Mouse (Mus musculus): Measurements from ENCODE around the gene Fat2. TPM values are rescaled to one million over a fixed set of nuclear protein-coding genes. Genes with fewer than 3 reads are reported as not detected.

The Fat2 gene
- not detected in 2 replicates for polyA plus RNA-seq (2015; fragmentation: Nextera tagmentation; extraction: Ambion mirVana)

- no peak within 1 kb of the TSS for H3K4me2 ChIP-seq (ENCODE audit: low read depth, low read length)
- no peak within 1 kb of the TSS for H3K27ac ChIP-seq (ENCODE audit: low read depth)
- no peaks in the 10 kb centered on the region for H3K27me3 ChIP-seq (ENCODE audit: insufficient read depth, low read length)
- no peak within 1 kb of the TSS for H3K9ac ChIP-seq (replicated peaks)
- H3K36me3 ChIP-seq (replicated peaks; ENCODE audit: insufficient read depth, low read length): no peaks in the 10 kb centered on the region
- TF ChIP-seq EP300 (IDR thresholded peaks at IDR 0.05; ENCODE audit: low read depth): no peak
- no peak for TF ChIP-seq CTCF (IDR thresholded peaks at IDR 0.05; ENCODE audit: low read depth)
- no peaks in the 10 kb centered on the region for H3K9me3 ChIP-seq (ENCODE audit: low read length)
- no peak for ATAC-seq
- no peak within 1 kb of the TSS for H3K4me3 ChIP-seq (ENCODE audit: low read depth, low read length)
- no peaks in the 10 kb centered on the region; the same call in 1 of the 2 replicates for H3K4me1 ChIP-seq (ENCODE audit: insufficient read depth)
- 47% methylated on average over 13 of the region's 13 CpGs for WGBS (ENCODE audit: insufficient replicate concordance)
- DNase-seq: no peak
Measured at GRCm38 (mm10) chr11:55336101-55336891, at the start of gene Fat2. Fat2 (minus strand) TSS chr11:55336564.

GRCm38 (mm10) chr11:55383463-55384045 is 47.2 kb upstream of the Fat2 start:
- H3K4me3 ChIP-seq (ENCODE audit: low read depth, low read length): no peak overlapping the region
- H3K27ac ChIP-seq (ENCODE audit: low read depth): no peak overlapping the region
- H3K4me1 ChIP-seq (ENCODE audit: insufficient read depth): no peaks in the 10 kb centered on the region
- WGBS (ENCODE audit: insufficient replicate concordance): 54% methylated on average over 6 of the region's 6 CpGs
- H3K27me3 ChIP-seq (ENCODE audit: insufficient read depth, low read length): peaks cover 7% of the 10 kb centered on the region; the same call in 1 of the 2 replicates
- no peak overlapping the region for H3K9ac ChIP-seq (replicated peaks)
- TF ChIP-seq CTCF (IDR thresholded peaks at IDR 0.05; ENCODE audit: low read depth): no peak
- no peak for TF ChIP-seq EP300 (IDR thresholded peaks at IDR 0.05; ENCODE audit: low read depth)
- no peaks in the 10 kb centered on the region for H3K36me3 ChIP-seq (replicated peaks; ENCODE audit: insufficient read depth, low read length)
- no peaks in the 10 kb centered on the region for H3K9me3 ChIP-seq (ENCODE audit: low read length)
- H3K4me2 ChIP-seq (ENCODE audit: low read depth, low read length): no peak overlapping the region
- ATAC-seq (no peak), DNase-seq (no peak)

GRCm38 (mm10) chr11:55380908-55381307 is 44.5 kb upstream of the Fat2 start:
- Histone ChIP-seq H3K9me3 (ENCODE audit: low read length) (no peaks in the 10 kb centered on the region), H3K4me1 (ENCODE audit: insufficient read depth) (no peaks in the 10 kb centered on the region), H3K4me3 (ENCODE audit: low read depth, low read length) (no peak overlapping the region), H3K27ac (ENCODE audit: low read depth) (no peak overlapping the region), H3K27me3 (ENCODE audit: insufficient read depth, low read length) (no peaks in the 10 kb centered on the region), H3K9ac (replicated peaks) (no peak overlapping the region), H3K36me3 (replicated peaks; ENCODE audit: insufficient read depth, low read length) (no peaks in the 10 kb centered on the region), H3K4me2 (ENCODE audit: low read depth, low read length) (no peak overlapping the region)
- ATAC-seq (no peak), DNase-seq (no peak)
- 52% methylated on average over 6 of the region's 6 CpGs for WGBS (ENCODE audit: insufficient replicate concordance)
- TF ChIP-seq CTCF (IDR thresholded peaks at IDR 0.05; ENCODE audit: low read depth) (no peak), EP300 (IDR thresholded peaks at IDR 0.05; ENCODE audit: low read depth) (no peak)

- WGBS (ENCODE audit: insufficient replicate concordance): 64% methylated on average over 5 of the region's 5 CpGs
- no peaks in the 10 kb centered on the region for H3K27me3 ChIP-seq (ENCODE audit: insufficient read depth, low read length)
- DNase-seq (no peak), ATAC-seq (no peak)
- no peak overlapping the region for H3K9ac ChIP-seq (replicated peaks)
- H3K4me2 ChIP-seq (ENCODE audit: low read depth, low read length): no peak overlapping the region
- H3K36me3 ChIP-seq (replicated peaks; ENCODE audit: insufficient read depth, low read length): no peaks in the 10 kb centered on the region
- no peaks in the 10 kb centered on the region for H3K4me1 ChIP-seq (ENCODE audit: insufficient read depth)
- no peak for TF ChIP-seq CTCF (IDR thresholded peaks at IDR 0.05; ENCODE audit: low read depth)
- no peak for TF ChIP-seq EP300 (IDR thresholded peaks at IDR 0.05; ENCODE audit: low read depth)
- H3K27ac ChIP-seq (ENCODE audit: low read depth): no peak overlapping the region
- no peak overlapping the region for H3K4me3 ChIP-seq (ENCODE audit: low read depth, low read length)
- no peaks in the 10 kb centered on the region for H3K9me3 ChIP-seq (ENCODE audit: low read length)
Measured at GRCm38 (mm10) chr11:55378371-55378770, 42.0 kb upstream of the Fat2 start.

- H3K4me2 ChIP-seq (ENCODE audit: low read depth, low read length): no peak overlapping the region
- H3K27me3 ChIP-seq (ENCODE audit: insufficient read depth, low read length): no peaks in the 10 kb centered on the region
- TF ChIP-seq CTCF (IDR thresholded peaks at IDR 0.05; ENCODE audit: low read depth) (peak; percentile 74), EP300 (IDR thresholded peaks at IDR 0.05; ENCODE audit: low read depth) (no peak)
- H3K9ac ChIP-seq (replicated peaks): no peak overlapping the region
- DNase-seq (peak; percentile 36), ATAC-seq (no peak)
- no peak overlapping the region for H3K27ac ChIP-seq (ENCODE audit: low read depth)
- no peaks in the 10 kb centered on the region for H3K4me1 ChIP-seq (ENCODE audit: insufficient read depth)
- whole genome bisulfite sequencing (ENCODE audit: insufficient replicate concordance): 53% methylated on average over 6 of the region's 6 CpGs
- H3K9me3 ChIP-seq (ENCODE audit: low read length): no peaks in the 10 kb centered on the region
- no peaks in the 10 kb centered on the region for H3K36me3 ChIP-seq (replicated peaks; ENCODE audit: insufficient read depth, low read length)
- no peak overlapping the region for H3K4me3 ChIP-seq (ENCODE audit: low read depth, low read length)
Measured at GRCm38 (mm10) chr11:55373838-55374237, 37.5 kb upstream of the Fat2 start.

- no peak overlapping the region for H3K4me3 ChIP-seq (ENCODE audit: low read depth, low read length)
- no peak overlapping the region for H3K27ac ChIP-seq (ENCODE audit: low read depth)
- DNase-seq (no peak), ATAC-seq (no peak)
- H3K9me3 ChIP-seq (ENCODE audit: low read length): no peaks in the 10 kb centered on the region
- no peak overlapping the region for H3K4me2 ChIP-seq (ENCODE audit: low read depth, low read length)
- H3K27me3 ChIP-seq (ENCODE audit: insufficient read depth, low read length): no peaks in the 10 kb centered on the region
- no peaks in the 10 kb centered on the region for H3K4me1 ChIP-seq (ENCODE audit: insufficient read depth)
- no peaks in the 10 kb centered on the region for H3K36me3 ChIP-seq (replicated peaks; ENCODE audit: insufficient read depth, low read length)
- TF ChIP-seq EP300 (IDR thresholded peaks at IDR 0.05; ENCODE audit: low read depth) (no peak), CTCF (IDR thresholded peaks at IDR 0.05; ENCODE audit: low read depth) (no peak)
- 68% methylated on average over 12 of the region's 12 CpGs for whole genome bisulfite sequencing (ENCODE audit: insufficient replicate concordance)
- no peak overlapping the region for H3K9ac ChIP-seq (replicated peaks)
Measured at GRCm38 (mm10) chr11:55373373-55373772, 37.0 kb upstream of the Fat2 start.

Measured in liver, postnatal 0 days (tissue).